Mouse (Mus musculus) regulatory T cell (primary cell): ENCODE data around the gene Nedd9.
"Not testable (repeated sequence)": the region's sequence is repeated elsewhere in the genome, so short reads cannot be mapped to it uniquely, and the experiment has no call there.

Experiments used
- in situ Hi-C: fragments of 300-600 bp; cut with MboI, MseI; formaldehyde crosslinking; loops from one replicate; pipeline ENCODE4 v1.15.1; 2025; ENCODE audit warnings: high pct_unique_total_duplicates

Nedd9 gene

GRCm38 (mm10) chr13:41325346-41325745, 161.8 kb downstream of the Nedd9 start:
- in situ Hi-C loops: loop anchor here (10.0 kb wide), 1 partner anchor 619 kb away; no protein-coding TSS in a partner anchor

- in situ Hi-C loops: loop anchor here (10.0 kb wide), 1 partner anchor 620 kb away; no protein-coding TSS in a partner anchor
These were observed 162.5 kb downstream of the Nedd9 start for GRCm38 (mm10) chr13:41324631-41325030.

GRCm38 (mm10) chr13:41321433-41321832, 165.7 kb downstream of the Nedd9 start:
- in situ Hi-C loops: loop anchor here (10.0 kb wide), 1 partner anchor 623 kb away; no protein-coding TSS in a partner anchor

- in situ Hi-C loops: loop anchor here (10.0 kb wide), 1 partner anchor 624 kb away; no protein-coding TSS in a partner anchor
These were observed 166.4 kb downstream of the Nedd9 start for GRCm38 (mm10) chr13:41320749-41321148.

GRCm38 (mm10) chr13:41302716-41303115, 184.4 kb downstream of the Nedd9 start:
- in situ Hi-C loops: loop anchor here (5.0 kb wide), 2 partner anchors 270 to 330 kb away; no protein-coding TSS in a partner anchor

- in situ Hi-C loops: loop anchor here (5.0 kb wide), 2 partner anchors 272 to 332 kb away; no protein-coding TSS in a partner anchor
These were observed 187.1 kb downstream of the Nedd9 start for GRCm38 (mm10) chr13:41300037-41300436.

- in situ Hi-C loops: loop anchor here (25.0 kb wide), 1 partner anchor 1013 kb away; the partner anchor contains the start of gene Edn1
These were observed 188.2 kb downstream of the Nedd9 start for GRCm38 (mm10) chr13:41298996-41299395.

GRCm38 (mm10) chr13:41298533-41298932, 188.6 kb downstream of the Nedd9 start:
- in situ Hi-C loops: loop anchor here (25.0 kb wide), 1 partner anchor 1014 kb away; the partner anchor contains the start of gene Edn1

GRCm38 (mm10) chr13:41296396-41296795, 190.8 kb downstream of the Nedd9 start:
- in situ Hi-C loops: loop anchor here (25.0 kb wide), 1 partner anchor 1016 kb away; the partner anchor contains the start of gene Edn1

GRCm38 (mm10) chr13:41295886-41296285, 191.3 kb downstream of the Nedd9 start:
- in situ Hi-C loops: loop anchor here (25.0 kb wide), 1 partner anchor 1016 kb away; the partner anchor contains the start of gene Edn1

GRCm38 (mm10) chr13:41293595-41293994, 193.6 kb downstream of the Nedd9 start:
- in situ Hi-C loops: loop anchor here (25.0 kb wide), 1 partner anchor 1019 kb away; the partner anchor contains the start of gene Edn1

- in situ Hi-C loops: loop anchor here (25.0 kb wide), 1 partner anchor 1021 kb away; the partner anchor contains the start of gene Edn1
These were observed 195.6 kb downstream of the Nedd9 start for GRCm38 (mm10) chr13:41291466-41291974.

GRCm38 (mm10) chr13:41286285-41286684, 200.9 kb downstream of the Nedd9 start:
- in situ Hi-C loops: loop anchor here (25.0 kb wide), 1 partner anchor 1026 kb away; the partner anchor contains the start of gene Edn1

- in situ Hi-C loops: loop anchor here (25.0 kb wide), 1 partner anchor 1027 kb away; the partner anchor contains the start of gene Edn1
These were observed 201.7 kb downstream of the Nedd9 start for GRCm38 (mm10) chr13:41285448-41285847.

GRCm38 (mm10) chr13:41283256-41283655, 203.9 kb downstream of the Nedd9 start:
- in situ Hi-C loops: loop anchor here (5.0 to 25.0 kb wide), 2 partner anchors 284 to 1029 kb away; partner anchors contain the start of gene Edn1

GRCm38 (mm10) chr13:41280696-41281095, 206.5 kb downstream of the Nedd9 start:
- in situ Hi-C loops: loop anchor here (5.0 to 25.0 kb wide), 2 partner anchors 287 to 1032 kb away; partner anchors contain the start of gene Edn1

- in situ Hi-C loops: no loop called here
These were observed 213.1 kb downstream of the Nedd9 start, which contains the start of gene Gm17364 for GRCm38 (mm10) chr13:41273927-41274650. Gene Gm17364, minus strand, starts transcription at chr13:41273977.

- in situ Hi-C loops: no loop called here
These were observed 219.2 kb downstream of the Nedd9 start for GRCm38 (mm10) chr13:41267827-41268408.

- in situ Hi-C loops: no loop called here
These were observed 223.7 kb downstream of the Nedd9 start for GRCm38 (mm10) chr13:41263304-41264006.

GRCm38 (mm10) chr13:41261617-41262016, 225.5 kb downstream of the Nedd9 start:
- in situ Hi-C loops: not testable (repeated sequence)
